In the genomic region with DNA sequence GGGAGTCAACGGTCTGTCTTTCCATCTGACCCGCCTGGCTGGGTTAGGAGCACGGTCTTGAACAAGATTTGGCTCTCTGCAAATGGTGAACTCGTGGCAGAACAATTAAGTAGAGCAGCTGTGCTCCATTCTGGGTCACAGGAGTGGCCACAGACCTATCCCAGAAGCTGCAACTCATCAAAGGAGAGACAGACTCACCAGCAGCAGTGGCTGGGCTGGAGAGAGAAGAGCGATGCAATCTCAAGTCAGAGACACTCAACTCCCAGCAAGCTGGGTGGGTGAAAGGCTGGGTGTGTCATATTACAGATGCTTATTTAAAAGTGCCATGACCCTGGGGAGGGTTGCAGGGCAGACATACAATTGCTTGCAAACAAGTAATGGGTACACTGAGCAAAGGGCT, we compare ENCODE assay signal across 15 mouse cellular contexts. TPM values are rescaled to one million over a fixed set of nuclear protein-coding genes. Genes with fewer than 3 reads are reported as not detected.
DNase-seq lines count a peak whose midpoint lies in the region; ATAC-seq and TF ChIP-seq lines count a peak whose summit lies in the region.
"Had no signal": no experiment of that assay in that cellular context is flagged by ENCODE, and none has a peak within 500 bp of the region (broad histone marks: within the 10 kb centered on the region; RNA-seq: fewer than 3 reads in every experiment).

No protein-coding gene starts in this region.

- no peaks in the 10 kb centered on the region; the same call in none of the 2 replicates for H3K4me1 ChIP-seq in heart, adult 2 months (ENCODE audit: control insufficient read depth, insufficient read depth, low read length)
- H3K4me1 ChIP-seq in lung, embryonic 16.5 days (replicated peaks; ENCODE audit: control insufficient read depth, insufficient read depth, low read length) = peaks cover 14% of the 10 kb centered on the region
- H3K4me1 ChIP-seq: hindbrain, embryonic 12.5 days; limb, embryonic 13.5 days; liver, embryonic 15.5 days; midbrain, embryonic 15.5 days had no signal

- no peaks in the 10 kb centered on the region for H3K36me3 ChIP-seq in heart, adult 2 months (ENCODE audit: control insufficient read depth, insufficient read depth, low read length)
- H3K36me3 ChIP-seq in lung, embryonic 16.5 days (ENCODE audit: control insufficient read depth, insufficient read depth, low read length) = no peaks in the 10 kb centered on the region
- H3K36me3 ChIP-seq: hindbrain, embryonic 12.5 days; limb, embryonic 13.5 days; liver, embryonic 15.5 days; midbrain, embryonic 15.5 days had no signal

- no peaks in the 10 kb centered on the region for H3K27me3 ChIP-seq in heart, adult 2 months (ENCODE audit: control insufficient read depth, insufficient read depth, low read length)
- no peaks in the 10 kb centered on the region for H3K27me3 ChIP-seq in lung, embryonic 16.5 days (ENCODE audit: control insufficient read depth, insufficient read depth, low read depth, low read length)
- H3K27me3 ChIP-seq: hindbrain, embryonic 12.5 days; limb, embryonic 13.5 days; liver, embryonic 15.5 days; midbrain, embryonic 15.5 days had no signal

- no peak overlapping the region for H3K9ac ChIP-seq in heart, adult 2 months (ENCODE audit: low read depth, low read length)
- H3K9ac ChIP-seq in lung, embryonic 16.5 days (ENCODE audit: low read length) = no peak overlapping the region
- H3K9ac ChIP-seq: hindbrain, embryonic 12.5 days; limb, embryonic 13.5 days; liver, embryonic 15.5 days; midbrain, embryonic 15.5 days had no signal

- 0 out of 2 replicates have a peak, but pooled peaks have one; percentile 16 for TF ChIP-seq EP300 in heart, adult 2 months (IDR thresholded peaks at IDR 0.05; ENCODE audit: insufficient read depth, low read depth, low read length)

- H3K79me2 ChIP-seq in heart, adult 2 months (replicated peaks; ENCODE audit: control insufficient read depth, insufficient read depth, low read length) = no peaks in the 10 kb centered on the region

- intact Hi-C loops in heart, adult 2 months (cut with DNase I) = no loop called here
- intact Hi-C loops in left cerebral cortex, adult 2 months (cut with DNase I) = no loop called here

- H3K9me3 ChIP-seq in lung, embryonic 16.5 days (ENCODE audit: control insufficient read depth, low read length) = no peaks in the 10 kb centered on the region
- H3K9me3 ChIP-seq: limb, embryonic 13.5 days; liver, embryonic 15.5 days; midbrain, embryonic 15.5 days had no signal

- H3K4me2 ChIP-seq in lung, embryonic 16.5 days (ENCODE audit: low read depth, low read length) = no peak overlapping the region
- H3K4me2 ChIP-seq: hindbrain, embryonic 12.5 days; limb, embryonic 13.5 days; liver, embryonic 15.5 days; midbrain, embryonic 15.5 days had no signal

- ATAC-seq in lung, embryonic 16.5 days (ENCODE audit: low read depth) = peak; percentile 67
- ATAC-seq: CD4-positive, CD25-positive, alpha-beta regulatory T cell, adult 4 months; midbrain, embryonic 15.5 days had no signal

- H3K4me3 ChIP-seq in heart, adult 2 months = no peak overlapping the region
- no peak overlapping the region for H3K4me3 ChIP-seq in lung, embryonic 16.5 days (ENCODE audit: low read length)
- no peak overlapping the region for H3K4me3 ChIP-seq in left cerebral cortex, adult 2 months
- H3K4me3 ChIP-seq: hindbrain, embryonic 12.5 days; layer of hippocampus, adult 2 months; limb, embryonic 13.5 days; liver, embryonic 15.5 days; midbrain, embryonic 15.5 days had no signal

- peak in 1 of 2 experiments; percentile 62 for DNase-seq in heart, adult 2 months
- DNase-seq in heart, postnatal 4 days = no peak
- no peak for DNase-seq in lung, postnatal 25 days (ENCODE audit: low spot score)
- peak; percentile 4 to 12 for DNase-seq in gastrocnemius, adult 8-10 months (ENCODE audit: low spot score in 2 of 2)
- DNase-seq in skeletal muscle tissue, adult 2 months (ENCODE audit: low read depth, low spot score) = peak; percentile 35
- no peak for DNase-seq in left cerebral cortex, adult 2 months (ENCODE audit: extremely low spot score in 1 of 2, low spot score in 2 of 2)
- no peak for DNase-seq in thymus, postnatal 25 days
- DNase-seq: cerebellum, postnatal 14 days had no signal

- no peak for TF ChIP-seq POLR2A in heart, adult 2 months (IDR thresholded peaks at IDR 0.05; ENCODE audit: insufficient read depth, low read depth, low read length)

- H3K27ac ChIP-seq in heart, adult 2 months = 0 out of 2 replicates have a peak overlapping the region, but pooled peaks have one; percentile 4
- H3K27ac ChIP-seq in lung, embryonic 16.5 days (ENCODE audit: low read length) = peak overlapping the region; percentile 70
- H3K27ac ChIP-seq in left cerebral cortex, adult 2 months = no peak overlapping the region
- H3K27ac ChIP-seq: hindbrain, embryonic 12.5 days; layer of hippocampus, adult 2 months; limb, embryonic 13.5 days; liver, embryonic 15.5 days; midbrain, embryonic 15.5 days had no signal

- TF ChIP-seq CTCF in heart, adult 2 months (IDR thresholded peaks at IDR 0.05) = no peak
- TF ChIP-seq CTCF in left cerebral cortex, adult 2 months (IDR thresholded peaks at IDR 0.05) = no peak

- 65% methylated on average over 5 of the region's 5 CpGs for WGBS in heart, adult 2 months
- 59% methylated on average over 5 of the region's 5 CpGs for WGBS in lung, embryonic 16.5 days

RNA-seq across cellular contexts. Expression of a gene that starts 50.4 kb away (rescaled TPM):
- total RNA-seq in heart, adult 2 months (2021) = 10 to 100 TPM; 26.7 to 28.9 TPM
- 15.2 and 24.7 TPM in 2 replicates for polyA plus RNA-seq in heart, adult 2 months (2012; rRNA removed)
- total RNA-seq in heart, postnatal 4 days (2021) = 10 to 100 TPM; 40.2 to 40.3 TPM
- polyA plus RNA-seq in lung, embryonic 16.5 days (2015; fragmentation: Nextera tagmentation; extraction: Ambion mirVana) = 76.1 and 77.6 TPM in 2 replicates
- total RNA-seq in gastrocnemius, adult 8-10 months (2022) = 1 to 10 TPM; 2.0 to 7.9 (median 2.4) TPM
- 10 to 100 TPM in 1 of 2 experiments, 1 to 10 TPM in 1; 9.5 to 11.2 TPM for total RNA-seq in left cerebral cortex, adult 2 months (2021)

Comparison
In these comparisons a context has a peak if more than half of its experiments do, and no peak if none do; other contexts are left out.
1. DNase-seq: peak in gastrocnemius, adult 8-10 months (2 of 2) and skeletal muscle tissue, adult 2 months (single experiment); none in heart, postnatal 4 days (single experiment), lung, postnatal 25 days (single experiment), left cerebral cortex, adult 2 months (0 of 2) and thymus, postnatal 25 days (single experiment).